In the genomic region with DNA sequence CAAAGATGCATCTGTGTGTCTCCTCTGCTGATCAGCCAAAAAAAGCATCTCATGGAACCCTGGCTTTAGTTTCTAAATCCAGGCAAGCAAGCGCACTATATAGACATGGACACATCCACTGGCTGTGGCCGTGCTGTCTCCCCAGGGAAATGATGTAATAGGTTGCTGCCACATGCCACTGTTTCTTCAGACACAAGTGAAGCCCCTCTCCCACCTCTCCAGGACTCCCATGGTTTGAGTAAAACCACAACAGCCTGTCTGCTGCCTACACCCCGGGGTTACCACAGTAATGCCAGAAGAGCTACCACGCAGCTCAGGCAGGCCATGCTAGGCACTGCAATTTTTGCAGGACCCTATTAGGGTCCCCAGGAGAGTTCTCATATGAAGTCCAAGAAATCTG, we compare ENCODE assay signal across 13 mouse cellular contexts.
DNase-seq lines count a peak whose midpoint lies in the region; ATAC-seq and TF ChIP-seq lines count a peak whose summit lies in the region.
"Had no signal": no experiment of that assay in that cellular context is flagged by ENCODE, and none has a peak within 500 bp of the region (broad histone marks: within the 10 kb centered on the region; RNA-seq: fewer than 3 reads in every experiment).

No protein-coding gene starts in this region.

- no peak for TF ChIP-seq EP300 in stomach, postnatal 0 days (optimal IDR thresholded peaks at IDR 0.05)

- no peak for TF ChIP-seq CTCF in stomach, postnatal 0 days (IDR thresholded peaks at IDR 0.05; ENCODE audit: low read depth)

- H3K36me3 ChIP-seq in hindbrain, embryonic 15.5 days = no peaks in the 10 kb centered on the region
- no peaks in the 10 kb centered on the region for H3K36me3 ChIP-seq in hindbrain, embryonic 11.5 days (ENCODE audit: control insufficient read depth, insufficient read depth, low read length)
- no peaks in the 10 kb centered on the region for H3K36me3 ChIP-seq in midbrain, embryonic 12.5 days
- H3K36me3 ChIP-seq in midbrain, embryonic 16.5 days (ENCODE audit: control insufficient read depth, insufficient read depth, low read length) = no peaks in the 10 kb centered on the region
- no peaks in the 10 kb centered on the region for H3K36me3 ChIP-seq in limb, embryonic 13.5 days
- H3K36me3 ChIP-seq in stomach, postnatal 0 days (ENCODE audit: control insufficient read depth, insufficient read depth, low read length) = no peaks in the 10 kb centered on the region
- H3K36me3 ChIP-seq: heart, embryonic 12.5 days had no signal

- no peak for DNase-seq in hindbrain, embryonic 11.5 days (ENCODE audit: low spot score)
- no peak for DNase-seq in stomach, postnatal 0 days (ENCODE audit: low spot score)
- DNase-seq in adrenal gland, postnatal 25 days = no peak
- no peak for DNase-seq in thymus, postnatal 0 days (ENCODE audit: low spot score)
- DNase-seq: kidney, adult 11 months; layer of hippocampus, adult 9-11 months; liver had no signal

- H3K4me3 ChIP-seq in hindbrain, embryonic 15.5 days = no peak overlapping the region
- H3K4me3 ChIP-seq in hindbrain, embryonic 11.5 days (ENCODE audit: low read depth, low read length) = no peak overlapping the region
- no peak overlapping the region for H3K4me3 ChIP-seq in midbrain, embryonic 12.5 days
- no peak overlapping the region for H3K4me3 ChIP-seq in midbrain, embryonic 16.5 days (ENCODE audit: low read depth, low read length)
- no peak overlapping the region for H3K4me3 ChIP-seq in limb, embryonic 13.5 days
- H3K4me3 ChIP-seq in stomach, postnatal 0 days (ENCODE audit: low read depth, low read length) = no peak overlapping the region
- H3K4me3 ChIP-seq: heart, embryonic 12.5 days had no signal

- peaks cover 10% of the 10 kb centered on the region; the same call in 1 of the 2 replicates for H3K4me1 ChIP-seq in hindbrain, embryonic 15.5 days (replicated peaks)
- H3K4me1 ChIP-seq in hindbrain, embryonic 11.5 days (replicated peaks; ENCODE audit: control insufficient read depth, insufficient read depth, low read length) = no peaks in the 10 kb centered on the region
- peaks cover 16% of the 10 kb centered on the region for H3K4me1 ChIP-seq in midbrain, embryonic 12.5 days
- H3K4me1 ChIP-seq in midbrain, embryonic 16.5 days (ENCODE audit: control insufficient read depth, insufficient read depth, low read length) = no peaks in the 10 kb centered on the region
- peaks cover 38% of the 10 kb centered on the region for H3K4me1 ChIP-seq in limb, embryonic 13.5 days
- no peaks in the 10 kb centered on the region; the same call in 1 of the 2 replicates for H3K4me1 ChIP-seq in stomach, postnatal 0 days (replicated peaks; ENCODE audit: control insufficient read depth, insufficient read depth)

- H3K27ac ChIP-seq in hindbrain, embryonic 15.5 days (replicated peaks) = peak overlapping the region; percentile 59
- no peak overlapping the region for H3K27ac ChIP-seq in hindbrain, embryonic 11.5 days (ENCODE audit: low read depth, low read length)
- H3K27ac ChIP-seq in midbrain, embryonic 12.5 days (replicated peaks) = no peak overlapping the region
- H3K27ac ChIP-seq in midbrain, embryonic 16.5 days (ENCODE audit: low read length) = no peak overlapping the region
- H3K27ac ChIP-seq in limb, embryonic 13.5 days = peak overlapping the region; percentile 90
- 0 out of 2 replicates have a peak overlapping the region, but pooled peaks have one; percentile 45 for H3K27ac ChIP-seq in stomach, postnatal 0 days (replicated peaks)

- no peak overlapping the region for H3K9ac ChIP-seq in hindbrain, embryonic 15.5 days
- H3K9ac ChIP-seq in hindbrain, embryonic 11.5 days (ENCODE audit: low read depth, low read length) = no peak overlapping the region
- no peak overlapping the region for H3K9ac ChIP-seq in midbrain, embryonic 12.5 days (replicated peaks)
- no peak overlapping the region for H3K9ac ChIP-seq in midbrain, embryonic 16.5 days (ENCODE audit: low read depth, low read length)
- no peak overlapping the region for H3K9ac ChIP-seq in limb, embryonic 13.5 days
- no peak overlapping the region for H3K9ac ChIP-seq in stomach, postnatal 0 days (ENCODE audit: low read length)
- H3K9ac ChIP-seq: heart, embryonic 12.5 days had no signal

- H3K9me3 ChIP-seq in hindbrain, embryonic 15.5 days = no peaks in the 10 kb centered on the region
- H3K9me3 ChIP-seq in hindbrain, embryonic 11.5 days (ENCODE audit: control insufficient read depth, low read length) = no peaks in the 10 kb centered on the region
- 0 out of 2 replicates have a peak, but pooled peaks cover 9% of the 10 kb centered on the region for H3K9me3 ChIP-seq in midbrain, embryonic 12.5 days
- H3K9me3 ChIP-seq in midbrain, embryonic 16.5 days (replicated peaks; ENCODE audit: control insufficient read depth, low read length, poor library complexity, severe bottlenecking) = no peaks in the 10 kb centered on the region
- peaks cover 12% of the 10 kb centered on the region; the same call in 1 of the 2 replicates for H3K9me3 ChIP-seq in limb, embryonic 13.5 days
- no peaks in the 10 kb centered on the region for H3K9me3 ChIP-seq in stomach, postnatal 0 days (ENCODE audit: control insufficient read depth, low read length)

- WGBS in hindbrain, embryonic 15.5 days = 52% methylated on average over 4 of the region's 4 CpGs
- WGBS in hindbrain, embryonic 11.5 days = 69% methylated on average over 4 of the region's 4 CpGs
- 80% methylated on average over 4 of the region's 4 CpGs for WGBS in midbrain, embryonic 12.5 days
- 66% methylated on average over 4 of the region's 4 CpGs for WGBS in midbrain, embryonic 16.5 days
- 19% methylated on average over 4 of the region's 4 CpGs for WGBS in limb, embryonic 13.5 days
- WGBS in stomach, postnatal 0 days = 59% methylated on average over 4 of the region's 4 CpGs

- no peak for ATAC-seq in hindbrain, embryonic 15.5 days (ENCODE audit: low FRiP score, low read depth)
- ATAC-seq in hindbrain, embryonic 11.5 days (ENCODE audit: low FRiP score) = no peak
- ATAC-seq in midbrain, embryonic 12.5 days (ENCODE audit: low FRiP score, low read depth) = 0 out of 2 replicates have a peak, but pooled peaks have one; percentile 19
- no peak for ATAC-seq in midbrain, embryonic 16.5 days
- ATAC-seq in limb, embryonic 13.5 days (ENCODE audit: low FRiP score, low read depth) = peak; percentile 84
- ATAC-seq in stomach, postnatal 0 days (ENCODE audit: low FRiP score, low TSS enrichment) = no peak

- H3K4me2 ChIP-seq in hindbrain, embryonic 15.5 days = peak overlapping the region; percentile 5; the same call in 1 of the 2 replicates
- H3K4me2 ChIP-seq in hindbrain, embryonic 11.5 days (replicated peaks; ENCODE audit: low read depth, low read length) = no peak overlapping the region
- H3K4me2 ChIP-seq in midbrain, embryonic 12.5 days (replicated peaks) = no peak overlapping the region
- no peak overlapping the region for H3K4me2 ChIP-seq in midbrain, embryonic 16.5 days (ENCODE audit: low read length)
- peak overlapping the region; percentile 53 for H3K4me2 ChIP-seq in limb, embryonic 13.5 days (replicated peaks)
- peak overlapping the region; percentile 20 for H3K4me2 ChIP-seq in stomach, postnatal 0 days (replicated peaks; ENCODE audit: low read depth)
- H3K4me2 ChIP-seq: heart, embryonic 12.5 days had no signal

- no peaks in the 10 kb centered on the region for H3K27me3 ChIP-seq in hindbrain, embryonic 15.5 days
- H3K27me3 ChIP-seq in hindbrain, embryonic 11.5 days (ENCODE audit: control insufficient read depth, insufficient read depth, low read length) = no peaks in the 10 kb centered on the region
- no peaks in the 10 kb centered on the region for H3K27me3 ChIP-seq in midbrain, embryonic 12.5 days
- H3K27me3 ChIP-seq in midbrain, embryonic 16.5 days (ENCODE audit: control insufficient read depth, insufficient read depth, low read depth, low read length) = no peaks in the 10 kb centered on the region
- no peaks in the 10 kb centered on the region for H3K27me3 ChIP-seq in limb, embryonic 13.5 days
- no peaks in the 10 kb centered on the region for H3K27me3 ChIP-seq in stomach, postnatal 0 days (ENCODE audit: control insufficient read depth, insufficient read depth, low read length)
- H3K27me3 ChIP-seq: CH12.LX; heart, embryonic 12.5 days had no signal

Comparison
In these comparisons a context has a peak if more than half of its experiments do, and no peak if none do; other contexts are left out.
1. ATAC-seq: peak in midbrain, embryonic 12.5 days (single experiment) and limb, embryonic 13.5 days (single experiment); none in hindbrain, embryonic 15.5 days (single experiment), hindbrain, embryonic 11.5 days (single experiment), midbrain, embryonic 16.5 days (single experiment) and stomach, postnatal 0 days (single experiment).
2. H3K27ac ChIP-seq: peak in hindbrain, embryonic 15.5 days (single experiment), limb, embryonic 13.5 days (single experiment) and stomach, postnatal 0 days (single experiment); none in hindbrain, embryonic 11.5 days (single experiment), midbrain, embryonic 12.5 days (single experiment) and midbrain, embryonic 16.5 days (single experiment).
3. H3K4me2 ChIP-seq: peak in hindbrain, embryonic 15.5 days (single experiment), limb, embryonic 13.5 days (single experiment) and stomach, postnatal 0 days (single experiment); none in hindbrain, embryonic 11.5 days (single experiment), midbrain, embryonic 12.5 days (single experiment) and midbrain, embryonic 16.5 days (single experiment).